Mouse (Mus musculus): ENCODE measurements around the gene Tmem209. TPM values are rescaled to one million over a fixed set of nuclear protein-coding genes. Genes with fewer than 3 reads are reported as not detected.

Tmem209 gene
- polyA plus RNA-seq, 1 experiment from 2014 or later, result 38.3 TPM

GRCm38 (mm10) chr6:30437054-30437453, 72.5 kb downstream of the Tmem209 start:
- Histone ChIP-seq H3K4me3 (no peak overlapping the region), H3K9me3 (no peaks in the 10 kb centered on the region), H3K27me3 (ENCODE audit: insufficient read depth, poor library complexity, severe bottlenecking) (no peaks in the 10 kb centered on the region), H3K36me3 (peaks cover 42% of the 10 kb centered on the region), H3K4me1 (replicated peaks) (no peaks in the 10 kb centered on the region), H3K27ac (no peak overlapping the region)
- DNase-seq (ENCODE audit: low spot score), result no peak
- 88% methylated on average over 3 of the region's 3 CpGs for WGBS

GRCm38 (mm10) chr6:30436476-30436875, 73.1 kb downstream of the Tmem209 start:
- no peak for DNase-seq (ENCODE audit: low spot score)
- Histone ChIP-seq H3K4me3 (no peak overlapping the region), H3K4me1 (replicated peaks) (no peaks in the 10 kb centered on the region), H3K9me3 (no peaks in the 10 kb centered on the region), H3K27me3 (ENCODE audit: insufficient read depth, poor library complexity, severe bottlenecking) (no peaks in the 10 kb centered on the region), H3K36me3 (peaks cover 39% of the 10 kb centered on the region), H3K27ac (no peak overlapping the region)
- WGBS, result 97% methylated on average over 3 of the region's 3 CpGs

GRCm38 (mm10) chr6:30432461-30433192, 77.0 kb downstream of the Tmem209 start:
- peaks cover 18% of the 10 kb centered on the region for H3K36me3 ChIP-seq
- WGBS, result 86% methylated on average over 3 of the region's 3 CpGs

More at GRCm38 (mm10) chr6:30432461-30433192, 77.0 kb downstream of the Tmem209 start:
- DNase-seq (ENCODE audit: low spot score), result no peak
- Histone ChIP-seq H3K9me3 (no peaks in the 10 kb centered on the region), H3K27me3 (ENCODE audit: insufficient read depth, poor library complexity, severe bottlenecking) (no peaks in the 10 kb centered on the region), H3K4me1 (replicated peaks) (no peaks in the 10 kb centered on the region), H3K27ac (no peak overlapping the region), H3K4me3 (no peak overlapping the region)

Other genes with a start within 250 kb of the Tmem209 start
- gene Ube2h, start 205.2 kb downstream of the Tmem209 start, polyA plus RNA-seq (2016; fragmentation: Nextera tagmentation; extraction: Ambion mirVana), result 29.6 and 34.2 TPM in 2 replicates
- gene Zc3hc1, start 118.8 kb downstream of the Tmem209 start, polyA plus RNA-seq (2016; fragmentation: Nextera tagmentation; extraction: Ambion mirVana), result 74.9 and 76.1 TPM in 2 replicates
- 26.1 and 29.2 TPM in 2 replicates for gene Klhdc10, start 107.9 kb downstream of the Tmem209 start, polyA plus RNA-seq (2016; fragmentation: Nextera tagmentation; extraction: Ambion mirVana)
- gene Ssmem1, start 66 bp upstream of the Tmem209 start, polyA plus RNA-seq (2016; fragmentation: Nextera tagmentation; extraction: Ambion mirVana), result 0.34 and 0.35 TPM in 2 replicates
- gene Cpa2, start 31.8 kb upstream of the Tmem209 start, polyA plus RNA-seq (2016; fragmentation: Nextera tagmentation; extraction: Ambion mirVana), result 19.6 and 20.0 TPM in 2 replicates
- 1.4 and 2.5 TPM in 2 replicates for gene Cpa4, start 58.6 kb upstream of the Tmem209 start, polyA plus RNA-seq (2016; fragmentation: Nextera tagmentation; extraction: Ambion mirVana)
- 0.08 and 0.44 TPM in 2 replicates for gene Cpa5, start 101.2 kb upstream of the Tmem209 start, polyA plus RNA-seq (2016; fragmentation: Nextera tagmentation; extraction: Ambion mirVana)
- gene Cpa1, start 129.4 kb upstream of the Tmem209 start, polyA plus RNA-seq (2016; fragmentation: Nextera tagmentation; extraction: Ambion mirVana), result 0.14 and 0.16 TPM in 2 replicates
- gene Cep41, start 184.0 kb upstream of the Tmem209 start, polyA plus RNA-seq (2016; fragmentation: Nextera tagmentation; extraction: Ambion mirVana), result 16.0 and 19.0 TPM in 2 replicates
- gene Mest, start 213.8 kb upstream of the Tmem209 start, polyA plus RNA-seq (2016; fragmentation: Nextera tagmentation; extraction: Ambion mirVana), result 1,257 and 1,613 TPM in 2 replicates

All from hindbrain, embryonic 10.5 days (tissue).